Comparison of ENCODE assay signal across 8 mouse cellular contexts in genomic region chrX:7821865-7822779, GRCm38 (mm10). TPM values are rescaled to one million over a fixed set of nuclear protein-coding genes. Genes with fewer than 3 reads are reported as not detected.
DNase-seq lines count a peak whose midpoint lies in the region; ATAC-seq and TF ChIP-seq lines count a peak whose summit lies in the region.

Kcnd1 (plus strand) TSS chrX:7822289.

- peak within 1 kb of the TSS; percentile 57 for H3K4me2 ChIP-seq in kidney, embryonic 16.5 days (replicated peaks; ENCODE audit: low read depth, low read length)
- peak within 1 kb of the TSS; percentile 58 for H3K4me2 ChIP-seq in intestine, embryonic 14.5 days (ENCODE audit: low read length)
- H3K4me2 ChIP-seq in limb, embryonic 14.5 days (replicated peaks; ENCODE audit: low read depth, low read length, severe bottlenecking), result peak within 1 kb of the TSS; percentile 55

- DNase-seq in kidney, adult 9 months, result no peak
- peak; percentile 31 to 50 for DNase-seq in cerebellum, postnatal 14 days
- DNase-seq in frontal cortex, postnatal 25 days (ENCODE audit: low spot score in 2 of 2), result peak; percentile 22 to 28
- DNase-seq in intestine, embryonic 14.5 days (ENCODE audit: low spot score), result peak; percentile 54
- peak; percentile 46 for DNase-seq in limb, embryonic 14.5 days (ENCODE audit: low spot score)
- peak; percentile 18 for DNase-seq in retina, embryonic 14.5 days (ENCODE audit: low spot score)
- DNase-seq in thymus, postnatal 14 days, result no peak

- peak; percentile 72 for ATAC-seq in kidney, embryonic 16.5 days (ENCODE audit: low FRiP score, low TSS enrichment)
- ATAC-seq in intestine, embryonic 14.5 days (replicated peaks; ENCODE audit: low FRiP score, low TSS enrichment, low read depth), result peak; percentile 74
- peak; percentile 67 for ATAC-seq in limb, embryonic 14.5 days (ENCODE audit: low FRiP score, low read depth)

- H3K9ac ChIP-seq in kidney, embryonic 16.5 days (replicated peaks; ENCODE audit: low read length), result peak within 1 kb of the TSS; percentile 60
- peak within 1 kb of the TSS; percentile 29 for H3K9ac ChIP-seq in intestine, embryonic 14.5 days (ENCODE audit: low read length)
- peak within 1 kb of the TSS; percentile 43 for H3K9ac ChIP-seq in limb, embryonic 14.5 days (ENCODE audit: low read depth, low read length, severe bottlenecking)

- no peaks in the 10 kb centered on the region for H3K4me1 ChIP-seq in kidney, embryonic 16.5 days (ENCODE audit: insufficient read depth, low read length)
- no peaks in the 10 kb centered on the region for H3K4me1 ChIP-seq in intestine, embryonic 14.5 days (replicated peaks; ENCODE audit: control insufficient read depth, insufficient read depth, low read length)
- H3K4me1 ChIP-seq in limb, embryonic 14.5 days (ENCODE audit: control insufficient read depth, insufficient read depth, low read length), result 0 out of 2 replicates have a peak, but pooled peaks cover 3% of the 10 kb centered on the region

- 23% methylated on average over 24 of the region's 24 CpGs for WGBS in kidney, embryonic 16.5 days
- WGBS in intestine, embryonic 14.5 days, result 8% methylated on average over 19 of the region's 24 CpGs
- 17% methylated on average over 19 of the region's 24 CpGs for WGBS in limb, embryonic 14.5 days

- H3K4me3 ChIP-seq in kidney, embryonic 16.5 days (ENCODE audit: low read length), result peak within 1 kb of the TSS; percentile 48
- peak within 1 kb of the TSS; percentile 40 for H3K4me3 ChIP-seq in intestine, embryonic 14.5 days (ENCODE audit: low read depth, low read length)
- peak within 1 kb of the TSS; percentile 40 for H3K4me3 ChIP-seq in limb, embryonic 14.5 days (replicated peaks; ENCODE audit: low read length)

- no peaks in the 10 kb centered on the region; the same call in 1 of the 2 replicates for H3K9me3 ChIP-seq in kidney, embryonic 16.5 days (ENCODE audit: low read length)
- H3K9me3 ChIP-seq in intestine, embryonic 14.5 days (ENCODE audit: control insufficient read depth, low read length), result no peaks in the 10 kb centered on the region
- no peaks in the 10 kb centered on the region for H3K9me3 ChIP-seq in limb, embryonic 14.5 days (ENCODE audit: control insufficient read depth, low read length)

- no peak within 1 kb of the TSS for H3K27ac ChIP-seq in kidney, embryonic 16.5 days (ENCODE audit: low read length)
- no peak within 1 kb of the TSS for H3K27ac ChIP-seq in intestine, embryonic 14.5 days (ENCODE audit: low read depth)
- no peak within 1 kb of the TSS for H3K27ac ChIP-seq in limb, embryonic 14.5 days (replicated peaks; ENCODE audit: low read depth, low read length)

- no peaks in the 10 kb centered on the region for H3K36me3 ChIP-seq in kidney, embryonic 16.5 days (ENCODE audit: insufficient read depth, low read length)
- H3K36me3 ChIP-seq in intestine, embryonic 14.5 days (ENCODE audit: control insufficient read depth, insufficient read depth, low read length), result no peaks in the 10 kb centered on the region
- peaks cover 6% of the 10 kb centered on the region; the same call in 1 of the 2 replicates for H3K36me3 ChIP-seq in limb, embryonic 14.5 days (ENCODE audit: control insufficient read depth, insufficient read depth, low read length)

- no peak for TF ChIP-seq POLR2A in limb, embryonic 14.5 days (IDR thresholded peaks at IDR 0.05; ENCODE audit: borderline replicate concordance, extremely low read depth, insufficient read depth, insufficient read length)

- no peaks in the 10 kb centered on the region for H3K27me3 ChIP-seq in kidney, embryonic 16.5 days (ENCODE audit: insufficient read depth, low read length)
- no peaks in the 10 kb centered on the region for H3K27me3 ChIP-seq in intestine, embryonic 14.5 days (replicated peaks; ENCODE audit: control insufficient read depth, insufficient read depth, low read length)
- H3K27me3 ChIP-seq in limb, embryonic 14.5 days (ENCODE audit: control insufficient read depth, insufficient read depth, low read length), result no peaks in the 10 kb centered on the region

RNA-seq across cellular contexts. Expression of gene Kcnd1, which starts in this region (rescaled TPM):
- 1.7 and 1.9 TPM in 2 replicates for polyA plus RNA-seq in kidney, embryonic 16.5 days (2015; fragmentation: Nextera tagmentation; extraction: Ambion mirVana)
- 1.6 and 2.2 TPM in 2 replicates for polyA plus RNA-seq in intestine, embryonic 14.5 days (2014; fragmentation: Nextera tagmentation; extraction: Ambion mirVana)
- polyA plus RNA-seq in limb, embryonic 14.5 days (2012; rRNA removed), result 4.1 and 5.7 TPM in 2 replicates
- 1.7 and 2.2 TPM in 2 replicates for polyA plus RNA-seq in limb, embryonic 14.5 days (2014; fragmentation: Nextera tagmentation; extraction: Ambion mirVana)

Comparison
In these comparisons a context has a peak if more than half of its experiments do, and no peak if none do; other contexts are left out.
1. DNase-seq: peak in cerebellum, postnatal 14 days (2 of 2), frontal cortex, postnatal 25 days (2 of 2), intestine, embryonic 14.5 days (single experiment), limb, embryonic 14.5 days (single experiment) and retina, embryonic 14.5 days (single experiment); none in kidney, adult 9 months (single experiment) and thymus, postnatal 14 days (single experiment).
2. Peak in every context shown above with its lines, with median percentiles within 50 percentile points of each other: ATAC-seq, H3K4me2 ChIP-seq, H3K4me3 ChIP-seq and H3K9ac ChIP-seq.